Mouse (Mus musculus): ENCODE measurements around the gene Grin2a. TPM values are rescaled to one million over a fixed set of nuclear protein-coding genes. Genes with fewer than 3 reads are reported as not detected.

Grin2a gene
- polyA plus RNA-seq, 1 experiment from 2014 or later: 0.72 TPM

DNA sequence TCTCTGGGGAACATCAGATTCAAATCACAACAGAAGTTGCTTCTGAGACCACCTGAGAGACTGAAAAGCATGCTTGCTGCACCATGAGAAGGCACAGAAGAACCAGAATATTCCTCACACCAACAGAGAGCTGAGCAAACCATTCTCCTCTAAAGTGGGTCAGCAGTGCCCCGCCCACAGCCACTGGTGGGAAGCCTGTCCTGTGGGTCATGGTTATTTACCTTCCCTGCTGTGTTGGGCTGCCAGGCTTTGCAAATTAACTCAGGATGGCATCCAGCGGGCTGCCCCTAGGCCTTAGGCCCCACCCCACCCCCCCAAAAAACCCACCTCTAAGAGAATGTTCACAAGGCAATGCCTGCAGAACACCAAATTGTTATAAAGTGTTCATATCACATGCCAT, 96.2 kb downstream of the Grin2a start:
- no peaks in the 10 kb centered on the region for H3K4me1 ChIP-seq
- H3K9me3 ChIP-seq: no peaks in the 10 kb centered on the region
- H3K36me3 ChIP-seq: no peaks in the 10 kb centered on the region
- no peak overlapping the region for H3K4me3 ChIP-seq
- DNase-seq (ENCODE audit: low spot score): no peak
- H3K27ac ChIP-seq: no peak overlapping the region
- WGBS: 79% methylated on average over 2 of the region's 2 CpGs
- H3K27me3 ChIP-seq (ENCODE audit: insufficient read depth, poor library complexity, severe bottlenecking): no peaks in the 10 kb centered on the region

DNA sequence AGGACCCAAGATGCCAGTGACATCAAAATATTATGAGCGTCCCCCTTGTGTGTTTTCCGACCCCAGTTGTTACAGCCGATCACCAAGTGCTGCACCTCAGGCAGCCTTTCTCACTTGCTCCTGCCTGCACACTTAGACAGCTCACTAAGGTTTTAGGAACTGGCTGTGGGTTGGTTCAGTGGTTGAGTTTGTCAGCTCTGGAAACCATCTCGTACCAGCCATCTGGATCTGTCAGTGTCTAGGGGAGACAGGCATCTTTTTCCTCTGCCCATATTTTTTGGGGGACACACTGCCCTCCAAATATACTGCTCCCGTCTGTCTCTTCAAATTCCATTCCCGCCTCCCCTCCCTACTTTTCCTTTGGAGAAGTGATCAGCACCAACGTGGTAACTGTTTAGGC, 99.8 kb downstream of the Grin2a start:
- Histone ChIP-seq H3K4me3 (no peak overlapping the region), H3K4me1 (no peaks in the 10 kb centered on the region), H3K27ac (no peak overlapping the region), H3K9me3 (no peaks in the 10 kb centered on the region), H3K36me3 (no peaks in the 10 kb centered on the region), H3K27me3 (ENCODE audit: insufficient read depth, poor library complexity, severe bottlenecking) (no peaks in the 10 kb centered on the region)
- WGBS: 73% methylated on average over 7 of the region's 7 CpGs
- DNase-seq (ENCODE audit: low spot score): no peak

DNA sequence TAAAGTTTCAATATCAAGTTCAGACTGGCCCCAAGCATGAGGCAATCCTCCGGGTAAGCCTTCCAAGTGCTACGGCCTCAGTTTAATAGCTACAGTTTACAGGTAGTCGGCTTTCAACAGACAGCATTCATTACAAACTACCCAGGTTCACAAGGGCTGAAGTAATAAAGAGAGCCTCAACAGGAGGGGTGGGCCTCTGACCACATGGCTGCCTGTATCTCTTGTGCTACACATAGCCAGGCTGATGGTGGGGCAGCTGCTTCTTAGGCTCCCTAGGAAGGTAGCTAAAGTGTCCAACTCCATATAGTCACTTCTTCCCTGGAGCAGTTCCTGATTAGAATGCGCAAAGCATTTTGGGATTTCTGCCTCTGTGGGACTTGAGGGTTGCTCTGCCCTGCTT, 109.2 kb downstream of the Grin2a start:
- H3K36me3 ChIP-seq: no peaks in the 10 kb centered on the region
- no peaks in the 10 kb centered on the region for H3K4me1 ChIP-seq
- no peak overlapping the region for H3K4me3 ChIP-seq
- no peak overlapping the region for H3K27ac ChIP-seq
- 77% methylated on average over 4 of the region's 4 CpGs for WGBS
- H3K9me3 ChIP-seq: no peaks in the 10 kb centered on the region
- DNase-seq (ENCODE audit: low spot score): no peak
- no peaks in the 10 kb centered on the region for H3K27me3 ChIP-seq (ENCODE audit: insufficient read depth, poor library complexity, severe bottlenecking)

DNA sequence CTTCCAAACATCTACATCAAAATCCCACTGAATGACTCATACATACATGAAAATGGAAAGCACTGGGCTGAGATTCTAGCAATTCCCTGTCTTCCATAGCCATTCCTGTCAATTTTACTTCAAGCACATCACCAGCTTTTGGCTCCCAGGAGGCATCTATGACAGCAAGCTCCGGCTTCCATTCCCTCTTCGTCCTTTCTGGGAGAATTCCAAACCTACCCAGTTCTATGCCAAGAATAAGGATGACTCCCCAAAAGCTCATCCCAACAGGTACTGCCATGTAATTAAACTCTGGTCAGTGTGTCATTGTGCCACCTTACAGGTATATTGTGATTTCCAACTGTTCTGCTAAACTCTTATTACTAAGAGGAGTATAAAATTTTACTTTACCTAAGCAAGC, 111.2 kb downstream of the Grin2a start:
- H3K4me3 ChIP-seq: no peak overlapping the region
- H3K27me3 ChIP-seq (ENCODE audit: insufficient read depth, poor library complexity, severe bottlenecking): no peaks in the 10 kb centered on the region
- H3K9me3 ChIP-seq: no peaks in the 10 kb centered on the region
- H3K36me3 ChIP-seq: no peaks in the 10 kb centered on the region
- no peaks in the 10 kb centered on the region for H3K4me1 ChIP-seq
- no peak overlapping the region for H3K27ac ChIP-seq
- WGBS: 87% methylated on average over 2 of the region's 2 CpGs
- no peak for DNase-seq (ENCODE audit: low spot score)

DNA sequence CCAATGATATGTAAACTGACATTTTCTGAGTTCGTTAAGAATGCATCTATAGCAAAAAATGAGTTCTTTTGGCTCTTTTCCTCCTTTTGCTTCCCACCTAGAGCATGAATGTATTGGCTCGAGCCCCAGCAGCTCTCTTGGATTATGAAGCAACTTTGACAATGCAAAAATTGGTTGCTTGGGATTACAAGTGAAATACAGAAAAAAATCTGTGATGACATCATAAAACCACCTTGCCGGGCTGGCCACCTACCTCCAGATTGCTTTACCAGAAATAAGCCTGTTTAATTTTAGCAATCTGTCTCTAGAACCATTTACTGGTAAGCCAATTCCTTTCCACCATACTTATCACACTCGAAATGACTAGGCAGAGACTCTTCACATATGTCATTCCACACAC, 112.9 kb downstream of the Grin2a start:
- H3K36me3 ChIP-seq: no peaks in the 10 kb centered on the region
- H3K9me3 ChIP-seq: no peaks in the 10 kb centered on the region
- 76% methylated on average over 4 of the region's 4 CpGs for WGBS
- H3K27me3 ChIP-seq (ENCODE audit: insufficient read depth, poor library complexity, severe bottlenecking): no peaks in the 10 kb centered on the region
- no peak overlapping the region for H3K4me3 ChIP-seq
- no peak for DNase-seq (ENCODE audit: low spot score)
- H3K27ac ChIP-seq: no peak overlapping the region
- no peaks in the 10 kb centered on the region for H3K4me1 ChIP-seq

DNA sequence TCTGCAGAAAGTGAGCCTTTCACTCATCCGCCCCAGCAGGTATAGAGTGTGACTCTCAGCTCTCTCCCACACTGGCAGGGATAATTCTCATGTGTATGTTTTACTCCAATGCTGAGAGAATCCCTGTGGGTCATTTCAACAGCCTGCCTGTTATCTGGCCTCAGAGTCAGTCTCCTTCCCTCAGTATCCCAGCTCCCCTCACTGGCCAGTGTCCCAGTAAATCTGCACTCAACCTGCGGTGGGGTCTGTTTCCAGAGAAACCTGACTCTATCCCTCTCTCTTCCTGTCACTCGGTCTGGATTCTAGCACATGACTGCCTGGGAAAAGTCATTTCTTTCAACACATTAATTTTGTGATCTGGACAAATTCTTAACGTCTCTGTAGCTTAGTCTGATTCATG, 122.4 kb downstream of the Grin2a start:
- Histone ChIP-seq H3K4me3 (no peak overlapping the region), H3K27me3 (ENCODE audit: insufficient read depth, poor library complexity, severe bottlenecking) (no peaks in the 10 kb centered on the region), H3K36me3 (no peaks in the 10 kb centered on the region), H3K9me3 (no peaks in the 10 kb centered on the region), H3K4me1 (no peaks in the 10 kb centered on the region), H3K27ac (no peak overlapping the region)
- WGBS: 69% methylated on average over 4 of the region's 4 CpGs
- no peak for DNase-seq (ENCODE audit: low spot score)

DNA sequence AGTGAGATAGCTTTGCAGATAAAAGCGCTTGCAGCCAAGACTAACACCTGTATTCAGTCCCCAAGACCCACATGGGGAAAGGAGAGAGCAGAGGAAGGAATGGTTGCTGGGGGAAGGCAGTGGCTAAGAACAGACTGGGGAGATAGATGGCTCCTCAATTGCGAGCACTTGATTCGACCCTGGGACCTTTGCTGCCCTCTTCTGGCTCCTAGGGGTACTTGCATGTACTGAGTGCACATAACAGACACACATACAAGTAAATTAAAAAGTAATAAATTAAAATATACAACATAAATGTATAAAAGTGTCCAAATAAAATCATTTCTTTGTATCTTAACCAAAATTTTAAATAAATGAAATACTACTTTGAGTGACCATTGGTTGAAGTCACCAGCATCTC, 129.7 kb downstream of the Grin2a start:
- Histone ChIP-seq H3K4me3 (no peak overlapping the region), H3K4me1 (no peaks in the 10 kb centered on the region), H3K9me3 (0 out of 2 replicates have a peak, but pooled peaks cover 2% of the 10 kb centered on the region), H3K36me3 (no peaks in the 10 kb centered on the region), H3K27me3 (ENCODE audit: insufficient read depth, poor library complexity, severe bottlenecking) (no peaks in the 10 kb centered on the region), H3K27ac (no peak overlapping the region)
- WGBS: 75% methylated on average over 3 of the region's 3 CpGs
- no peak for DNase-seq (ENCODE audit: low spot score)

DNA sequence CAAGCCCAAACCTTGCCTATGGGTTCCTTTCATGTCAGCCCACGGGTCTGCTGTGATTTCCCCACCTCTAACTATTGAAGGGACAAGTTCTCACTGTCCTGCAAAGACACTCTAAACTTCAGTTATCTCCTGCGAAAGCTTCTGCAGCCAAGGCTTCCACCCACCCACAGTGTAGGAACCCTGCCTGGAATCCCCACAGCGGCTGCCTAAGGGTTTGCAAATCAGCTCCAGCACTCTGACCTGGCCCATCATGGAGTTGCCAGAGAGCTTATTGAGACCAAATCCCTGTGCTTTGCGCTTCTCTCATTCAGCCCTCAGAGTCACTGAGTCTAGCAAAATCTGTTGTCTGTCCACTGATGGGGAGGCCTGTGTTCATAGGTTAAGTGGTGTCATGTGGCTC, 130.3 kb downstream of the Grin2a start:
- Histone ChIP-seq H3K9me3 (0 out of 2 replicates have a peak, but pooled peaks cover 2% of the 10 kb centered on the region), H3K27me3 (ENCODE audit: insufficient read depth, poor library complexity, severe bottlenecking) (no peaks in the 10 kb centered on the region), H3K4me1 (no peaks in the 10 kb centered on the region), H3K36me3 (no peaks in the 10 kb centered on the region), H3K4me3 (no peak overlapping the region), H3K27ac (no peak overlapping the region)
- WGBS: 65% methylated on average over 4 of the region's 4 CpGs
- no peak for DNase-seq (ENCODE audit: low spot score)

DNA sequence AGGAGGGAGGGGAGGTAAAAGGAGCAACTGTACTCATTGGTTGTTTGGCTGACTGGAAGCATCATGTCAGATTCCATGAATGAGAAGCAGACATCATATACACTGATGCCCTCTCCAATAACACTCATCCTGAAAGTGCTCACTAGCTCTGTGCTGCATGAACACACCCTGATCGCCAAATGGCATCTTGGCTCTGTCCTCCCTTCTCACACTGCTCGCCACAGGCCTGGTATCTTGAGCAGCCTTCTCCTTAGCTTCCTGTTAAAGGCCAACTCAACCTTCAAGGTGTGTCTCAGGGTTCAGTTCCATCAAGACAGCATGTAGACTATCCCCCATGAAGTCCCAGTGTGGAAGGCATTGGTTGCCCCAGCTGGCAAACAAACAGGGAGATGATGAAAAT, 137.6 kb downstream of the Grin2a start:
- Histone ChIP-seq H3K9me3 (no peaks in the 10 kb centered on the region), H3K27ac (no peak overlapping the region), H3K27me3 (ENCODE audit: insufficient read depth, poor library complexity, severe bottlenecking) (no peaks in the 10 kb centered on the region), H3K4me3 (no peak overlapping the region), H3K36me3 (no peaks in the 10 kb centered on the region), H3K4me1 (no peaks in the 10 kb centered on the region)
- no peak for DNase-seq (ENCODE audit: low spot score)
- WGBS: 64% methylated on average over 2 of the region's 2 CpGs

DNA sequence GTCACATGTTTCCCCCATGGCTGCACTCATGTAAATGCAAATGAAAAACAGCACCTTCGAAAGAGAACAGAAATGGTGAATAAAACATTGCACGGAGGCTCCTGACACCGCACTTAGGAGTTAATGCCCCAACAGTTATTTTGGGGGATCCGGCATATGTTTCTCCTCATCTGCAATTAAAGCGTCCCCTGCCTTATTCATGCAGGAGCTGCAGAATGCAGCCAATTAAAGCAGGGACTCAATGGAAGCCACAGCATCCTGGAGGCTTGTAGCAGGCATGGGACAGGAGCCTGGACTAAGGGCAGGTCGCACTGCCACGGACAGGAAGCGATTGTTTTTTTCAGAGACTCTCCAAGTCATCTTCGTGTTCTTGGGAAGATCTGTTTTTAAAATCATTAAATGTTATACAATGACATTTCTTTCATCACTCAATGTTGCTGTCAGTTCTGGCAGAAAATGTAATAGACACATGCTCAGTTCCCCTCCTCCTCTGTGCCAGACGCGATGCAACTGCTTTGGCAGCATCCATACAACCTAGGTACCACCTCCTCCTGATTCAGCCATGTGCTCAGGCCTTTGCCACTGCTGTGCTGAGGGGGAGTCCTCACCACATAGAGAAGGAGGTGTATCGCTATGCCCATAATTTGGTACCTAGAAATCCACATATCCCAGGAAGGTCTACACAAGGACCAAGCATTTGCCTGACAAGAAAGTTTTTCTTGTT, 143.9 kb downstream of the Grin2a start:
- H3K27ac ChIP-seq: no peak overlapping the region
- no peaks in the 10 kb centered on the region for H3K36me3 ChIP-seq
- H3K4me3 ChIP-seq: no peak overlapping the region
- WGBS: 82% methylated on average over 12 of the region's 12 CpGs
- no peak for DNase-seq (ENCODE audit: low spot score)
- H3K27me3 ChIP-seq (ENCODE audit: insufficient read depth, poor library complexity, severe bottlenecking): no peaks in the 10 kb centered on the region
- H3K4me1 ChIP-seq: no peaks in the 10 kb centered on the region
- no peaks in the 10 kb centered on the region for H3K9me3 ChIP-seq

DNA sequence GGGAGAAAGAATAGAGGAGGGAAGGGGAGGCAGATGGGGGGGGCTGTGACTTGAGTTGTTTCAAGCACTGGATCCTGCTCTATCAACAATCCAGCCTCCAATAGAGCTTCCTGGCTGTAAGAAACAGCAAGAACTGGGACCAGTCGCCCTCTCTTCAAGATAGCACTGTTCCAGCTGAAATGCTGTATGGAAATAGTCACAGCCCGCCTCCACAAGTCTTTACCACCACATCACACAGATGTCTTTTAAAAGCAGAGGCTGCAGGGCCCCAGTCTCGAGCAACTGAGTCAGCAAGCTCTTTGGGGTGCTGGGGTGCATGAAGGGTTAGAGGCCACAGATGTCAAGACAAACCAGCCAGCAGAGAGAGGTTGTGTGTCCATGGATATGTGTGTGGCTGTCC, 153.9 kb downstream of the Grin2a start:
- H3K27me3 ChIP-seq (ENCODE audit: insufficient read depth, poor library complexity, severe bottlenecking): no peaks in the 10 kb centered on the region
- no peak overlapping the region for H3K4me3 ChIP-seq
- no peak for DNase-seq (ENCODE audit: low spot score)
- H3K36me3 ChIP-seq: no peaks in the 10 kb centered on the region
- H3K9me3 ChIP-seq: no peaks in the 10 kb centered on the region
- no peak overlapping the region for H3K27ac ChIP-seq
- 53% methylated on average over 3 of the region's 3 CpGs for WGBS
- no peaks in the 10 kb centered on the region for H3K4me1 ChIP-seq

DNA sequence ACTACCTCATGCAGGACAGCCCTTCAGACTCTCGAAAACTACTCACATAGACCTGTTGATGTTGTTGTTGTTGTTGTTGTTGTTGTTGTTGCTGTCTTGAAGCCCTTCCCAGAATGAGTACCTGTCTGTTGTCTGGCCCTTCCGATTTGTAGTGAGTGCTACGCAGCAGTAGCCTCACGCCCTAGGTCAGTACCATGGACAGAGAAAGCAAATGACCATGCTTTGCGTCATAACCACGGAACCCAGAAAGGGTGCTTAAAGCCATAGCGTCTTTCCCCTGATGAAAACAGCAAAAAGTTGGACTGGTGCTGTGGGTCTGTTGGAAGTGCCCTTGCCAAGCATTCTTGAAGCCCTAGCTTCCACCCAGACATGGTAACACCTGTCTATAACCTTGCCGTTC, 158.8 kb downstream of the Grin2a start:
- WGBS: 39% methylated on average over 8 of the region's 8 CpGs
- no peaks in the 10 kb centered on the region for H3K36me3 ChIP-seq
- no peaks in the 10 kb centered on the region for H3K9me3 ChIP-seq
- H3K27ac ChIP-seq: no peak overlapping the region
- DNase-seq (ENCODE audit: low spot score): no peak
- H3K4me1 ChIP-seq: no peaks in the 10 kb centered on the region
- H3K27me3 ChIP-seq (ENCODE audit: insufficient read depth, poor library complexity, severe bottlenecking): no peaks in the 10 kb centered on the region
- no peak overlapping the region for H3K4me3 ChIP-seq

DNA sequence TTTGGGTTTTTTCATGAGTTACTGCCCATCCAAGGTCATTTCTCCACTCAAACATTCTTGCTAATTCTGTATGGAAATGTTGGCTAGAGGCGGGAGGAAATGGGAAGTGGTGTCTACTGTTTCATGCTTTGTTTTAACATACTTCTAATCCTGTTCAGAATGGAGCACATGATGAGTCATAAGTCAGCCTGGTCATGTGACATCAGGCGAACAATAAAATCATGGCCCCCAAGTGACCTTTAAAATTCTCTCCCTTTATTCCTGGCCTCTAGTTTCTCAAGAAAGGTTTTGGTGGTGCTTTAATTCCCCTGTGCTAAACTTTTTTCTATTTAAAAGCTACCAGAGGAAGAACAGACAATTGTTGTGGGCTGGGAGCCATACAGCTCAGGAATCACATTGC, 161.1 kb downstream of the Grin2a start:
- no peaks in the 10 kb centered on the region for H3K4me1 ChIP-seq
- no peaks in the 10 kb centered on the region for H3K36me3 ChIP-seq
- DNase-seq (ENCODE audit: low spot score): no peak
- H3K4me3 ChIP-seq: no peak overlapping the region
- 67% methylated on average over 2 of the region's 2 CpGs for WGBS
- H3K27me3 ChIP-seq (ENCODE audit: insufficient read depth, poor library complexity, severe bottlenecking): no peaks in the 10 kb centered on the region
- no peak overlapping the region for H3K27ac ChIP-seq
- H3K9me3 ChIP-seq: no peaks in the 10 kb centered on the region

DNA sequence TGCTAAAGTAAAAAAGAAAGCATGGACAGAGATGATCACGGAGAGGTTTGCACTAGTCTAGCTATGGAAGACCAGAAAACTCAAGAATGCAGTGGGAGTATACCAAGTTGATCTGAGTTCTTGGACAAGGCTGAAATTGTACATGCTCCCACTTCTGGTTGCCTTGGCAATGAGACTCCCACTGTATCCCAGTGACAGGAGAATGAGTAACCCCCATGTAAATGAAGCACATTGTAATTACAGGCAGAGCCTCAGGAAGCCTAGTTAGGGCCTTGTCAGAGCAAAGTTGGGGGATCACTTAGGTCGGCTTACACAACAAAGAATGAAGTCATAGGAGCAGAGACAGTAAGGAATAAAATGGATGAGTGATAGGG, 170.3 kb downstream of the Grin2a start:
- 67% methylated on average over 2 of the region's 2 CpGs for WGBS

More for the DNA sequence above, 170.3 kb downstream of the Grin2a start:
- no peaks in the 10 kb centered on the region for H3K36me3 ChIP-seq
- no peak overlapping the region for H3K27ac ChIP-seq
- DNase-seq (ENCODE audit: low spot score): no peak
- H3K27me3 ChIP-seq (ENCODE audit: insufficient read depth, poor library complexity, severe bottlenecking): no peaks in the 10 kb centered on the region
- H3K4me1 ChIP-seq: no peaks in the 10 kb centered on the region
- H3K4me3 ChIP-seq: no peak overlapping the region
- H3K9me3 ChIP-seq: no peaks in the 10 kb centered on the region

Measured in heart, embryonic 10.5 days (tissue).